Mouse (Mus musculus) kidney, postnatal 14 days (tissue): ENCODE measurements around the gene Ankrd1.
A peak's percentile ranks its signal among the peaks of the same experiment; 100 is the strongest.

Experiments
- DNase-seq: peaks from one replicate; pipeline ENCODE4 v3.0.0; 2022; ENCODE audit warnings: mixed read lengths

Gene Ankrd1

DNA sequence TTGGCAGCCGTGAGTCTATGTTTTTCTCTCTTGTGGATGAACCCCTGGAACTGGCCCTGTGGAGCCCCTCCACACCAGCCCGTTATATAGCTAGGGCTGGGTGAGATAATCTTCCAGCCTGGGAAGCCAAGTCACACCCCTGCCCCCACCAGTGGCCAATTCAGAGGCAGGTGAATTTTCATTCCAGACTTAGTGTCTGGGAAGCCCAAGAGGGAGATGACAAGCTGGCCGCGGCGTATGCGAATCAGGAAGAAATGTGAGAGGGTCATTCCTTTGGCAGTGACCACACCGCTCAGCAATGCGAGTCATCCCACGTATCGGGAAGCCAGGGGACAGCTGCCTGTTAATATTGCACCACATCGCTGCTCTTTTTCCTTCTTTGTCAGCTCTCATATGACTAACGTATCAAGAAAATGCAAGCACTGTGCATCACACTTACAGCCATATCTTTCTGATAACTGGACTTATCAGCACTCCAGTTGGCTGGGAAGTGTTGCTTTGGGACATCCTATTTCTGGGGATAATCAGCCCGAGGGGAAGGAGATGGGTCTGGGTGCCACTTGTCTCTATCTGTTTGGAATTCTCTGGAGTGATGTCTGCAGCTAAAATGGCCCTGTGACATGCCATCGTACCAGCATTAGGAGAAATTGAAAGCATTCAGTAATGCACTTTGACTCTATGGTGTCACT, at the start of gene Ankrd1:
Gene Ankrd1, minus strand, starts transcription at position 317 of the 689 bp plus-strand sequence.
- DNase-seq: no peak

- no peak for DNase-seq
Observed at GRCm38 (mm10) chr19:36169101-36169500, 49.2 kb upstream of the Ankrd1 start.

- no peak for DNase-seq
Observed at GRCm38 (mm10) chr19:36168121-36168520, 48.2 kb upstream of the Ankrd1 start.

- no peak for DNase-seq
Observed at GRCm38 (mm10) chr19:36167291-36167896, 47.5 kb upstream of the Ankrd1 start.

- DNase-seq: no peak
Observed at GRCm38 (mm10) chr19:36166401-36167160, 46.7 kb upstream of the Ankrd1 start.

DNA sequence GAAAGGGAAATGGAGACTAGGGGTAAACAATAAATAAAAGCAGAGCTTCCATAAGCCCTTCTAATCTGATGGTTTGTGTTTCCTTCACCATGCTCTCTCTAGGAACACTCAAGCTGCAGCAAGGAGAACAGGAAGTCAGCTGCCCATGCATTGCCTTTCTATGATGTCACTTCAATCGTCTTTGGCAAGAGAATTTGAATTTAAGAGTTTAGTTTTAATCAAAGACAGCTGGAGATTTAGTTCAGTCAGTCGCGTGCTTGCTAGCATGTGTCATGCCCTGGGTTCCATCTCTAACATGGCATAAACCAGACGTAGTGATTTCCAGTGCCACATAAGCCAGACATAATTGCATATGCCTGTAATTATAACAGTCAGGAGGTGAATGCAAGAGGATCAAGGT, 45.5 kb upstream of the Ankrd1 start:
- no peak for DNase-seq

GRCm38 (mm10) chr19:36150241-36151007, 30.5 kb upstream of the Ankrd1 start:
- DNase-seq: no peak

- DNase-seq: no peak
Observed at GRCm38 (mm10) chr19:36148578-36148977, 28.7 kb upstream of the Ankrd1 start.

DNA sequence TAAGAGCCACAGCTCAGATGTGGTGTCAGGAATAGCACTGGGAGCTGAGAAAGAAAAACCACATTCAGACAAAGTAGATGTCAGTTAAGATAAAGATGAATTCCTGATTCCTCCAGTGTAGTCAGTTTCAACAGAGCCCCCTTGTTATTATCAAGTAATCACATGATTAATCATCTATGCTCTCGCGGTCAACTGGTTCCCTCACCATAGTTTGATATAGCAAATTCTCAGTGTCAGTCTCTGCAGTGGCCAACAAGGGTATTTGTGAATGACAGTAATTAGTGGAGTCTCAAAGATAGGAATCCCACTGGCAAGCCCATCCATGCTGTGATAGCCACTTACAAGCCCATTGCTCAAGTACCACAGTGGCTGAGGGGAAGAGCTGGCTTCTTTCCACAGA, 23.7 kb upstream of the Ankrd1 start:
- DNase-seq: no peak

DNA sequence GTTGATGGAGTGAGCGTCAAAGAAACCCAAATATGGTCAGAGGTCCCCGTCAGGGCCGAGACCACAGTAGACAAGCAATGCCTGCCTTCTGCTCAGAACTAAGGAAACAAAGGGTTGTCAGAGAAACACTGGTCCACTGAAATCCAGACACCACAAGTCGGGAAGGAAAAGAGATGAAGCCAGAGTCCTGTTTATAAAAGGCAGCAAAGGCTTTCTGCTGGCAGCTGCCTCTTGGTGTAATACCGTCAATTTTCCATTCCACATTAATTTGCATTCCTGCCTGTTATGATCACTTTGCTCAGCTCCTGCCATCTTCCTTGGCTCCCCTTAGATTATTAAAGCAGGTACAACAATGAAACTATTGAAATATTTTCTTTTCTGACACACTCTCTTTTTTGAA, 13.8 kb upstream of the Ankrd1 start:
- DNase-seq: no peak

GRCm38 (mm10) chr19:36133064-36133463, 13.2 kb upstream of the Ankrd1 start:
- DNase-seq: no peak

GRCm38 (mm10) chr19:36131990-36132389, 12.1 kb upstream of the Ankrd1 start:
- no peak for DNase-seq

- no peak for DNase-seq
Observed at GRCm38 (mm10) chr19:36130181-36130580, 10.3 kb upstream of the Ankrd1 start.

DNA sequence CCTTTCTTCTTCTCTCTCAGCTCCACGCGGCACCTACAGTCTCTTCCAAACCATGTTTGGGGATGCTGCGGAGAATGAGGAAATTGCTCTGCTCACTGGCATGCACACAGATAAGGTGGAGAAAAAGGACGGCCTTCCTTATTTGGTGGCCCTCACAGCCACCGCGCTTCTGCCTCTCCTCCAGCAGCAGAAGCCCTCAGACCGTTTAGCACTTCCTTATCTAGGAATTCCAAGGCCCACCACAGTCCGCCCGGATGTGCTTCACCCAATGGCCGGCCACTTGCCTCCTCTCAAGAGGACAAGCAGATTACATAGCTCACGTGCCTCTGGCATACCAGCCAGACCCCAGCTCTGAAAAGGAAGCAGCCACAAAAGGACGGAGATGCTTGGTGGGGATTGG, 9.7 kb upstream of the Ankrd1 start:
- no peak for DNase-seq

DNA sequence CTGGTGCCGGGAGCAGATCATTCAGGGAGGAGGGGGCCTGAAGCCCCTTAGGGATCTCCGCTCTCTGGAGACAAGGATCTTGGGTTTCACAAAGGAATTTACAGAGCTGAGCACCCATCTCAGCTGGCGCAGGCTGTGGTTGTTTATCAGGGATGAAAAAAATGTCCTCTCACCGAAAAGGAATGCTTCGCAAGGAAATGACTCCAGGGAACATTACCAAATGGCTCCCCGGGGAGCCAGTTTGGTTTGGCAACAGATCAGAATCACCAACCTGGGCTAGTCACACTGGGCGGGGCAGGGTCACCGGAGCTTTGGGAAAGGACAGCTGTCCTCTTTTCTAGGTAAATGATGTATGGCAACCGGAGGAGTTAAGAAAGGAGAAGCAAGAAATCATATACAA, 9.3 kb upstream of the Ankrd1 start:
- peak; percentile 39 for DNase-seq

GRCm38 (mm10) chr19:36128440-36128839, 8.5 kb upstream of the Ankrd1 start:
- DNase-seq: no peak

GRCm38 (mm10) chr19:36124203-36124602, 4.3 kb upstream of the Ankrd1 start:
- no peak for DNase-seq

- DNase-seq: no peak
Observed at GRCm38 (mm10) chr19:36119219-36119618, 680 bp downstream of the Ankrd1 start.

GRCm38 (mm10) chr19:36116185-36116584, 3.7 kb downstream of the Ankrd1 start:
- no peak for DNase-seq

DNA sequence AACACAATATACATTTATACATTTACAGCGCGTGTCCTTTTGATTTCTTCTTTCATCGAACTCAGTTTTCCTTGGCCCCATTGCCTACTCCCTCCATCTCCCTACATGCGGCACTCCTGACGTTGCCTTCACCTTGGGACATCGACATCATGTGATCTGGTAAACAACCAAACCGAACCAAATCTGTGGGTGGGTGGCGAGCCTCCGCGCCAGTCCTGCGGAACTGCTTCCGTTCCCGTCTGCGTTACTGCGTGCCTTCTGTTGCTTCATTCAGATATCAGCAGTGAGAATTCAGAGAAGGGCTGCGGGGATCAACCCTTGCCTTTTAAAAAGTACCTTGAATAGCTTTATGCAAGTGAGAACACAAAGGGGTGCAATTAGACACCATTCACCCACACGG, 7.9 kb downstream of the Ankrd1 start:
- DNase-seq: no peak

DNA sequence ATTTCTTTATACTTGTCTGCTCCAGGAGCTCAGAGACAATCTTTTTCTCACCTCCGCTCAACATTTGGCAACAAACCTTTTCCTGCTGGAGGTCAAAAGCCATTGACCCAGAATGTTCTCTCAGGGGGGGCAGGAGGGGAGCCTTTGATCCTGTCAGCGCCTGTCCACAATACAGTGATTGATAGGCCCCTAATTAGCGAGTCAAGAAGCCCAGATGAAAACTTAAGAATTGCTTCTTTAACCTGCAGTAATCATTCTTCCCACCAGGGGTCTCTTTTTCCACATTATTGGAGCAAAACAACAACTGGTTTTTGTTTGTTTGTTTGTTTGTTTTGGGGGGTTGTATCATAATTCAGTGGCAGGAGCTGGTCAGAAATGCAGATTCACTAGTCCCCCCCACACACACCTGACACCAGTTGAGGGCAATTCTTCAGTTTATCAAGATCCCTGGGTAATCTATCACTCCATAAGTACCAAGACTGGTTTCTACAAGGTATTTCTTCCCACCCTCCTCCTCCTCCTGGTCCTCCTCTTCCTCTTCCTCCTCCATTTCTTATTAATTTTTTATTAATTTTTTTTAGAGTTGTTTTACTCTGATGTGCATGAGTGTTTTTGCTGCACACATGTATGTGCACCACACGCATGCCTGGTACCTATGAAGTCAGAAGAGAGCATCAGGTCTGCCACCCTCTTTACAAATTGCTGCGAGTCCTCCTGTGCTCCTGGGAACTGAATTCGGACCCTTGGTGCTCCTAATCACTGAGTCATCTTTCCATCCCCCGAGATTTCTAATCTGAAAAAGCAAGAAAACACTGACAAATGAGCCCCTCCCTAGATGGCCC, 8.6 kb downstream of the Ankrd1 start:
- DNase-seq: peak; percentile 33

DNA sequence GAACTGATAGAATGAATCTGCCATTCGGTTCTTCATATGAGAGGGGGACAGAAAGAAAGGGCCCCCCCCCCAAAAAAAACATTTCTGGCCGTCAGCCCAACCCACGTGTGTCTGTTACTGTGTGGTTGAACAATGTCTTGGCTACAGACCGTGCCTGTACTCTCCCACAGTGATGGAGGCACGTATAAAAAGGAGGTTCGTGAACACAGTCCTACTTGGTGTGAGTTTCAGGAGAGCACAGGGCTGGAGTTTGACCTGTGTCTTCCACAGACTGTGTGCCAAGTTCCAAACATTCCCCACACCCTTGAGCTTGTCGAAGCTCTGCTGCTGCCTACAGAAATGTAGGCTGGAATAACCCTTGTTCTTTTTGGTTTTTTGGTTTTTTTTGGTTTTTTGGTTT, 9.4 kb downstream of the Ankrd1 start:
- no peak for DNase-seq
